Mouse (Mus musculus): ENCODE data around the gene Brd4. TPM values are rescaled to one million over a fixed set of nuclear protein-coding genes. Genes with fewer than 3 reads are reported as not detected.
A peak's percentile ranks its signal among the peaks of the same experiment; 100 is the strongest.

Brd4 gene
- polyA plus RNA-seq (2014; fragmentation: Nextera tagmentation; extraction: Ambion mirVana): 87.5 and 89.8 TPM in 2 replicates

GRCm38 (mm10) chr17:32284262-32285137 lies at the start of gene Brd4:
TSS of gene Brd4 (minus strand) at chr17:32284722.
- Histone ChIP-seq H3K4me1 (ENCODE audit: control insufficient read depth, insufficient read depth, low read length) (peaks cover 21% of the 10 kb centered on the region), H3K4me3 (ENCODE audit: low read depth, low read length) (peak within 1 kb of the TSS; percentile 74), H3K9me3 (ENCODE audit: control insufficient read depth, low read length) (no peaks in the 10 kb centered on the region), H3K36me3 (ENCODE audit: control insufficient read depth, insufficient read depth, low read length) (no peaks in the 10 kb centered on the region), H3K9ac (ENCODE audit: low read depth, low read length) (peak within 1 kb of the TSS; percentile 99), H3K4me2 (ENCODE audit: low read depth, low read length) (peak within 1 kb of the TSS; percentile 61), H3K27me3 (replicated peaks; ENCODE audit: control insufficient read depth, insufficient read depth, low read length) (no peaks in the 10 kb centered on the region), H3K27ac (replicated peaks; ENCODE audit: low read depth, low read length) (peak within 1 kb of the TSS; percentile 99)
- under 1% methylated on average over 46 of the region's 100 CpGs for WGBS
- DNase-seq (ENCODE audit: low spot score) (peak; percentile 94), ATAC-seq (ENCODE audit: low read depth) (peak; percentile 93)

- Histone ChIP-seq H3K9me3 (ENCODE audit: control insufficient read depth, low read length) (no peaks in the 10 kb centered on the region), H3K27me3 (replicated peaks; ENCODE audit: control insufficient read depth, insufficient read depth, low read length) (no peaks in the 10 kb centered on the region), H3K36me3 (ENCODE audit: control insufficient read depth, insufficient read depth, low read length) (peaks cover 94% of the 10 kb centered on the region), H3K9ac (ENCODE audit: low read depth, low read length) (no peak overlapping the region), H3K4me3 (ENCODE audit: low read depth, low read length) (no peak overlapping the region), H3K4me1 (ENCODE audit: control insufficient read depth, insufficient read depth, low read length) (no peaks in the 10 kb centered on the region), H3K4me2 (ENCODE audit: low read depth, low read length) (no peak overlapping the region), H3K27ac (replicated peaks; ENCODE audit: low read depth, low read length) (no peak overlapping the region)
- DNase-seq (ENCODE audit: low spot score): no peak
- 90% methylated on average over 23 of the region's 31 CpGs for WGBS
- ATAC-seq (ENCODE audit: low read depth): no peak
These were observed 49.3 kb upstream of the Brd4 start for GRCm38 (mm10) chr17:32333675-32334303.

GRCm38 (mm10) chr17:32327501-32327900 lies 43.0 kb upstream of the Brd4 start:
- Histone ChIP-seq H3K4me3 (ENCODE audit: low read depth, low read length) (no peak overlapping the region), H3K27ac (replicated peaks; ENCODE audit: low read depth, low read length) (no peak overlapping the region), H3K27me3 (replicated peaks; ENCODE audit: control insufficient read depth, insufficient read depth, low read length) (no peaks in the 10 kb centered on the region), H3K36me3 (ENCODE audit: control insufficient read depth, insufficient read depth, low read length) (peaks cover 76% of the 10 kb centered on the region), H3K4me1 (ENCODE audit: control insufficient read depth, insufficient read depth, low read length) (no peaks in the 10 kb centered on the region), H3K4me2 (ENCODE audit: low read depth, low read length) (no peak overlapping the region), H3K9ac (ENCODE audit: low read depth, low read length) (no peak overlapping the region), H3K9me3 (ENCODE audit: control insufficient read depth, low read length) (no peaks in the 10 kb centered on the region)
- ATAC-seq (ENCODE audit: low read depth): no peak
- DNase-seq (ENCODE audit: low spot score): no peak

- Histone ChIP-seq H3K4me3 (ENCODE audit: low read depth, low read length) (no peak overlapping the region), H3K9ac (ENCODE audit: low read depth, low read length) (no peak overlapping the region), H3K9me3 (ENCODE audit: control insufficient read depth, low read length) (no peaks in the 10 kb centered on the region), H3K36me3 (ENCODE audit: control insufficient read depth, insufficient read depth, low read length) (peaks cover 44% of the 10 kb centered on the region), H3K4me2 (ENCODE audit: low read depth, low read length) (no peak overlapping the region), H3K27ac (replicated peaks; ENCODE audit: low read depth, low read length) (no peak overlapping the region), H3K27me3 (replicated peaks; ENCODE audit: control insufficient read depth, insufficient read depth, low read length) (no peaks in the 10 kb centered on the region), H3K4me1 (ENCODE audit: control insufficient read depth, insufficient read depth, low read length) (peaks cover 10% of the 10 kb centered on the region)
- no peak for DNase-seq (ENCODE audit: low spot score)
- ATAC-seq (ENCODE audit: low read depth): no peak
- WGBS: 85% methylated on average over 1 of the region's 1 CpGs
These were observed 38.3 kb upstream of the Brd4 start for GRCm38 (mm10) chr17:32322809-32323208.

- H3K4me2 ChIP-seq (ENCODE audit: low read depth, low read length): peak overlapping the region; percentile 81
- H3K27ac ChIP-seq (replicated peaks; ENCODE audit: low read depth, low read length): peak overlapping the region; percentile 83; the same call in 1 of the 2 replicates
- H3K9me3 ChIP-seq (ENCODE audit: control insufficient read depth, low read length): no peaks in the 10 kb centered on the region
- H3K27me3 ChIP-seq (replicated peaks; ENCODE audit: control insufficient read depth, insufficient read depth, low read length): no peaks in the 10 kb centered on the region
- peak overlapping the region; percentile 90 for H3K9ac ChIP-seq (ENCODE audit: low read depth, low read length)
- 19% methylated on average over 6 of the region's 6 CpGs for WGBS
- H3K36me3 ChIP-seq (ENCODE audit: control insufficient read depth, insufficient read depth, low read length): peaks cover 52% of the 10 kb centered on the region
- DNase-seq (ENCODE audit: low spot score) (no peak), ATAC-seq (ENCODE audit: low read depth) (no peak)
- peak overlapping the region; percentile 91 for H3K4me3 ChIP-seq (ENCODE audit: low read depth, low read length)
- H3K4me1 ChIP-seq (ENCODE audit: control insufficient read depth, insufficient read depth, low read length): peaks cover 10% of the 10 kb centered on the region
These were observed 37.3 kb upstream of the Brd4 start for GRCm38 (mm10) chr17:32321836-32322235.

GRCm38 (mm10) chr17:32321390-32321734 lies 36.8 kb upstream of the Brd4 start:
- Histone ChIP-seq H3K4me3 (ENCODE audit: low read depth, low read length) (peak overlapping the region; percentile 91), H3K4me1 (ENCODE audit: control insufficient read depth, insufficient read depth, low read length) (peaks cover 10% of the 10 kb centered on the region), H3K9ac (ENCODE audit: low read depth, low read length) (peak overlapping the region; percentile 90), H3K9me3 (ENCODE audit: control insufficient read depth, low read length) (no peaks in the 10 kb centered on the region), H3K36me3 (ENCODE audit: control insufficient read depth, insufficient read depth, low read length) (peaks cover 52% of the 10 kb centered on the region), H3K27me3 (replicated peaks; ENCODE audit: control insufficient read depth, insufficient read depth, low read length) (no peaks in the 10 kb centered on the region), H3K4me2 (ENCODE audit: low read depth, low read length) (peak overlapping the region; percentile 81), H3K27ac (replicated peaks; ENCODE audit: low read depth, low read length) (peak overlapping the region; percentile 83)
- DNase-seq (ENCODE audit: low spot score) (no peak), ATAC-seq (ENCODE audit: low read depth) (peak; percentile 70)
- WGBS: 0% methylated on average over 11 of the region's 23 CpGs

- H3K4me3 ChIP-seq (ENCODE audit: low read depth, low read length): peak within 1 kb of the TSS; percentile 91
- H3K27ac ChIP-seq (replicated peaks; ENCODE audit: low read depth, low read length): peak within 1 kb of the TSS; percentile 96
- peak; percentile 100 for DNase-seq (ENCODE audit: low spot score)
- H3K27me3 ChIP-seq (replicated peaks; ENCODE audit: control insufficient read depth, insufficient read depth, low read length): no peaks in the 10 kb centered on the region
- H3K4me1 ChIP-seq (ENCODE audit: control insufficient read depth, insufficient read depth, low read length): peaks cover 10% of the 10 kb centered on the region
- peak within 1 kb of the TSS; percentile 90 for H3K9ac ChIP-seq (ENCODE audit: low read depth, low read length)
- WGBS: under 1% methylated on average over 78 of the region's 83 CpGs
- H3K9me3 ChIP-seq (ENCODE audit: control insufficient read depth, low read length): no peaks in the 10 kb centered on the region
- H3K36me3 ChIP-seq (ENCODE audit: control insufficient read depth, insufficient read depth, low read length): peaks cover 52% of the 10 kb centered on the region
- ATAC-seq (ENCODE audit: low read depth): peak; percentile 98
- peak within 1 kb of the TSS; percentile 86 for H3K4me2 ChIP-seq (ENCODE audit: low read depth, low read length)
These were observed 36.3 kb upstream of the Brd4 start, which contains the start of gene Akap8 for GRCm38 (mm10) chr17:32320597-32321389. TSS of gene Akap8 (minus strand) at chr17:32321238.

GRCm38 (mm10) chr17:32319950-32320349 lies 35.4 kb upstream of the Brd4 start:
- no peaks in the 10 kb centered on the region for H3K27me3 ChIP-seq (replicated peaks; ENCODE audit: control insufficient read depth, insufficient read depth, low read length)
- peaks cover 52% of the 10 kb centered on the region for H3K36me3 ChIP-seq (ENCODE audit: control insufficient read depth, insufficient read depth, low read length)
- peaks cover 10% of the 10 kb centered on the region for H3K4me1 ChIP-seq (ENCODE audit: control insufficient read depth, insufficient read depth, low read length)
- no peaks in the 10 kb centered on the region for H3K9me3 ChIP-seq (ENCODE audit: control insufficient read depth, low read length)
- H3K9ac ChIP-seq (ENCODE audit: low read depth, low read length): peak overlapping the region; percentile 90
- DNase-seq (ENCODE audit: low spot score) (peak; percentile 33), ATAC-seq (ENCODE audit: low read depth) (no peak)
- peak overlapping the region; percentile 86 for H3K4me2 ChIP-seq (ENCODE audit: low read depth, low read length)
- peak overlapping the region; percentile 96 for H3K27ac ChIP-seq (replicated peaks; ENCODE audit: low read depth, low read length)
- peak overlapping the region; percentile 91 for H3K4me3 ChIP-seq (ENCODE audit: low read depth, low read length)
- WGBS: 0% methylated on average over 7 of the region's 7 CpGs

Measured in embryonic facial prominence, embryonic 14.5 days (tissue).